Mouse (Mus musculus) fat pad, adult 2 months (tissue): Measurements from ENCODE around the gene Slc37a1.
"Not testable (repeated sequence)": the region's sequence is repeated elsewhere in the genome, so short reads cannot be mapped to it uniquely, and the experiment has no call there.

Experiments
- DNase-seq: peaks from one replicate; pipeline ENCODE4 v3.0.0-alpha.2; 2011; ENCODE audit warnings: low read depth, low spot score; ENCODE audit errors: extremely low read depth

The Slc37a1 gene

DNA sequence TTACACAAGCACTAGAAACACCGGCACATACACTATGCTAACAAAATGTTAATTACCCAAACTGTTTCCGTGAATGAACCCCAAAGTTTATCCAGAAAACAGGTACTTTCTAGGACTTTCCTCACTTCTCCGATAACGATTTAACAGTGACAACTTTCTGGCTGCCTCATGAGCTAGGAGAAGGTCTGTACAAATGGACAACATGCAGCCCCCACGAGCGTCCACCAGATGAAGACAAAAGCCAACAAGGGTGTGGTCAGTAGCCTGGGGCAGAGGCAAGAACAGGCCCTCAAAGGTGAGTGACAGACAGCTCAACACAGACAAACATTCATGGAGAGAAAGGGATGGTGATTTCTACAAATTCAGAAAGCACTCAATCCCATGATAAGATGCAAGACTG is 19.0 kb upstream of the Slc37a1 start:
- DNase-seq, result no peak

GRCm38 (mm10) chr17:31268016-31268415 is 18.6 kb upstream of the Slc37a1 start:
- no peak for DNase-seq

GRCm38 (mm10) chr17:31269761-31270160 is 16.8 kb upstream of the Slc37a1 start:
- no peak for DNase-seq

DNA sequence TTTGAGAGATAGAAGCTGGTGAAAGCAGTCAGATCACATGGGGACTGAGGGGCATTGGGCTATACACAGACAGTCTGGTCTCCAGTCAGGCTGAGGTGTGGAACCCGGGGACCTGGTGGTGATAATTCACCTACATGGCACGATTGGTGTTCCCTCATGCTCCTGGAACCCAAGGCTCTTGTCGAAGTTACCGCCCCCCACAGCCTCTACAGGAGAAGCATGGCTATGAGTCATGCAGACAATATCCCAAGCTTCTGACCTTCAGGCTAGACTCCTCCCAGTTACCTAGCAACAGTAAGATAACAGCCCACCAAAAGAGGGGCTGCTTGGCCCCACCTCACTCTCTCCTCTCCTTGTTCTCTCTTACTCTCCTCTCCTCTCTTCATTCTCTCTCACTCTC is 16.3 kb upstream of the Slc37a1 start:
- no peak for DNase-seq

DNA sequence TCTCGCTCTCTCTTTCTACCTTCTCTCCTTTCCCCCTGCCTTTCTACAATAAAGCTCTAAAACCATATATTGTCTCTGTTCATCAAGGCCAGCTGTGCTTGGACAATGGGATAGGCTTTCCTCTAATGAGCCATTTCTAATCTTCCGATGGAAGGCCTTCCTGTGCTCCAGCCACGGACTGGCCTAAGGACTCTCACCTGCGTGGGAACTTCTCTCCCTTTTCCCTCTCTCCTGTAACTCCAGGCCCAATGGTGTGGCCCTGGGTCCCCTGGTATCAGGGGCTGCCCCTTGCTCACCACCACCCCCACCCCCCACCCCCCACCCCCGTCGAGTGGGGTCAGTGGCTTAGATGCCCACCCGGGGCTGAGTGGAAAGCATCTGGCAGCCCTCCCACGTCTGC is 15.9 kb upstream of the Slc37a1 start:
- DNase-seq, result not testable (repeated sequence)

GRCm38 (mm10) chr17:31271136-31271851 is 15.3 kb upstream of the Slc37a1 start:
- no peak for DNase-seq

DNA sequence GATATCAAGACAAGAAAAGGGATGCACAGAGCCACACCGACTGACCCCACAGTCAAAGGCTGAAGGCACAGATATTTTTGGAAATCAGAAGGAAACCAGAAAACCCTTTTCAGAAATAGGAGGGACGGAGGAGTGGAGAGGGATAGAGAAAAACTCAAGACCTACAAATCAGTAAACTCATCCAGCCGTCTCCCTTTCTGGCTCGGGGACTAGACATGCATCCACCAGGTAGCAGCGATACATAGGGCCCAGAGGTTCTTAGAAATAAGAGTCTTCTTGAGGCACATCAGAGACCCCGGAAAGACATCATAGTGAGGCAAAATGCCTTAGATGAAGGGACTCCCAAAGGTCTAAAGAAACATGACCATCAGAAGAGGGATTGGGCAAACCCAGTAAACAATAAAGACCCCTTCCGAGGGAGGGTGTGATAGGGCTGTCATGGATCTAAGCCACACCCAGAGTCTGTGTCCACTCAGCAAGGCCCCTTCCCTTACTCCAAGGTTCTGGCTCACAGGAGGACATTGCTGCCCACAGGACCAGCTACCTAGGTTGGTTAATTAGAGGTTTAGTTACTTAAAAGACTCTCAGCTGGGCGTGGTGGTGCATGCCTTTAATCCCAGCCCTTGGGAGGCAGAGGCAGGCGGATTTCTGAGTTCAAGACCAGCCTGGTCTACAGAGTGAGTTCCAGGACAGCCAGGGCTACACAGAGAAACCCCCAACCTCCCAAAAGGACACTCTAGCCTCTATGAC is 14.0 kb upstream of the Slc37a1 start:
- no peak for DNase-seq

DNA sequence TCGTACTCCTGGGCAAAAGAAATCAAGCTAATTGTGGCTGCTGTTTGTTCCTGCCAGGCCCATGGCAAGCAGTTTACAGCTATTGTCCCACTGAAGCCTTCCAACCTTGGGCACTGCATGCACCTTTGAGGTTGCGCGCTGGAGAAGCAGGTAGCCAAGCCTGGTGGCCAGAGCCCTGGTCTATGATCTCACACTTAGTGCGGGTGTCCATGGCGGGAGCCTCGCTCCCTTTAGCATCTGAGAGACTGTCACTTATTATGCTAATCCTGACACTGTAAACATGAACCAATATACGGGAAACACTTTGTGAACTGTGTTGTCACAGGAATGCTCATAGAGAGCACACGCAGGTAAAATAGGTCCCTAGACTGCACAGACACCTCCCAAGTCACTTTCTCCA is 13.0 kb upstream of the Slc37a1 start:
- DNase-seq, result no peak

GRCm38 (mm10) chr17:31275181-31275580 is 11.4 kb upstream of the Slc37a1 start:
- no peak for DNase-seq

DNA sequence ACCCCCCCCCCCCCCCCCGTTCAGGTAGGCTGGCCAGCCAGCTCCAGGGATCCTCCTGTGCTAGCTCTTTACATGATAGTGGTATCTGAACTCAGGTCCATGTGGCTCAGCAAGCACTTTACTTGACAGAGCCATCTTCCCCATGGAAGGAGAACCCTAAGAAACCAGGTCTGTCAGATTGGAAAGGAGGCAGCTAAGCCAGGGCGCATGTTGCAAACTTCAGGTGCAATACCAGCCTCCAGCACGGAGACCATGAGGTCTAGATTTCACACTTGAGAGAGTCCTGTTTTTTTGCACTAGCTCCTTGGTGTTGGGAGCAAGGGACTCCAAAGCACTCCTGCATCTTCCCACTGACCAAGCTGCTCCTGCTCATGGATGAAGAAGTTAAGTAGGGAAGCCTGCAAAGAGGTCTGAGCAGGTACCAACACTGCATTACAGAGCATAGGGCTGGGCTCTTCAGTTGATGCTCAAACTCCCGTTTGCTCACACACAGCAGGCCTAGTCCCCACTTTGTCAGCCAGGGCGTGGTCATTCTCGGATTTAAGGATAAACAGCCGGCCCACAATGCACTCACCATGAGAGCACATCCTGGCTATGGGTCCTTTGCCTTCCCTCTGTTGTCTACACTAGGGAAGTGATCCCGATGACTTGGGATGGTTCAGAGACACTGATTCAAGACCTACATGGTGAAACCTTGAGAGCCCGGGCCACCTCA is 10.2 kb upstream of the Slc37a1 start:
- DNase-seq, result no peak

GRCm38 (mm10) chr17:31276922-31277918 is 9.4 kb upstream of the Slc37a1 start, which contains the start of gene Rsph1:
TSS of gene Rsph1 (minus strand) at chr17:31277383.
- no peak for DNase-seq

- DNase-seq, result no peak
Observed at GRCm38 (mm10) chr17:31277931-31278330, 8.7 kb upstream of the Slc37a1 start.

DNA sequence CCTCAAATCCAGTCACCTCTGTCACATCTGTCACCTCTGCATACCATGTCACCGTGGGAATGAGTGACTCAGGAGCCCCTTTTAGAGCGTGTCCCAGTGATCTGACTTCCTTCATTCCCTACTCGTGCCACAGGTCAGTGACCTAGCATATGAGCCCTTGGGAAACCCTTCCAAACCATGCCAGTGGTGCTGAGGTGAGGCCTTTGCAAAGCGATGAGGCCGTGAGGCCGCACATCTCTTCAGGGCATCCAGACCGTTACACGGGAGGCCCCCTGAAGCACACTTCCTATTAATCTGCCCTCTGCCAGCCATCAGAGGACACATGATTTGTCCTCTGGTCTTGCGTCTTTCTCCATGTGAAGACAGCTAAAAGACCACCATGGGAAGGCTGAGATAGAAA is 7.1 kb upstream of the Slc37a1 start:
- DNase-seq, result no peak

DNA sequence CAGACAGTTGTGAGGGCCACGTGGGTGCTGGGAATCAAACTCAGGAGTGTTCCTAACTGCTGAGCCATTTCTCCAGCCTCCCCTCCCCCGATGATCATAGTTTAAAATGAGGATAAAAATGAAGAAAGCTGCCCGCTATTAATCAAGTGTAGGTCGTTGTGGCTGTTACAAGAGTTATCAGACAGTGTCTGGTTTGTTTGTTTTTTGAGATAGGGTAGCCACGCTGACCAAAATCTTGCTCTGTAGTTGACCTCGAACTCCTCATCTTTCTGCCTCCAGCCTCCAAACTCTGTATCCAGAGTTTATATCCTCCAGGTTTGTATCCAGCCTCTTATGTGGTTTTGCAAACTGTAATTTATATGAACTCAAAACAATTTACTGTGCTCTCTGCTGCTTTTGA is 6.3 kb upstream of the Slc37a1 start:
- no peak for DNase-seq

GRCm38 (mm10) chr17:31281830-31282686 is 4.5 kb upstream of the Slc37a1 start:
- no peak for DNase-seq

DNA sequence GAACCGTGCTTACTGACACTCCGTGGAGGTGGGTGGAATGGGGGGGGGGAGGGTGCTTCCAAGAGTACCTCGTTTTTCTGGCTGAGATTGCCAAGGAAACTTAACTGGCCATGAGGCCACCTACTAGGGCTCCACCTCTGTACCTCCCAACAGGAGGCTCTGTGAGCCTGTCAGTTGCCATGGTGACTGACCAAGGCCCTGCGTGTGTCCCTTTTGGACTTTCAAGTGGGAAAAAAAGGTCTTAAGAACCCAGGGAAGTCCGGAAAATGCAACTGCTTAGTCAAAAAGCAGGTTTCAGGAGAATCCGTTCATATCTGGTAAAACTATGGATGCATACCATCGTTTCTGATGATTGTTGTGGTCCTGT is 3.9 kb upstream of the Slc37a1 start:
- DNase-seq, result no peak

DNA sequence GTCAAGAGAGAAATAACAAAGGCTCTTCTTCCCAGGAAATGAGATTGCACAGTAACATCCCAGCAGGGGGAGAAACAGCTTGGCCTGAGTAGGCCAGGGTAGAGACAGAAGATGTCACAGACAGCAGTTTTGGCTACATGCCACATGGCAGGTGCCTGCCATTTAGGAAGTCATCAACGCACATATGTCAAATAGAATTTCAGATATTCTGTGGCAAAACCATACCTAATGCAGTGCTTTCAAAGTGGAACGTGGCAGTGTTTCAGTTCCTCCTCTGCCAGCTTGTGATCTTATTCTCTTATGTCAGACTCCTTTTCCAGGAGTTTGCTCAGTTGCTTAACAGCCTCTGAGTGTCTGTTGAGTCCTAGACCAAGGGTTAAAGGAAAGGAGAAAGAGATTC is 725 bp upstream of the Slc37a1 start:
- DNase-seq, result no peak

DNA sequence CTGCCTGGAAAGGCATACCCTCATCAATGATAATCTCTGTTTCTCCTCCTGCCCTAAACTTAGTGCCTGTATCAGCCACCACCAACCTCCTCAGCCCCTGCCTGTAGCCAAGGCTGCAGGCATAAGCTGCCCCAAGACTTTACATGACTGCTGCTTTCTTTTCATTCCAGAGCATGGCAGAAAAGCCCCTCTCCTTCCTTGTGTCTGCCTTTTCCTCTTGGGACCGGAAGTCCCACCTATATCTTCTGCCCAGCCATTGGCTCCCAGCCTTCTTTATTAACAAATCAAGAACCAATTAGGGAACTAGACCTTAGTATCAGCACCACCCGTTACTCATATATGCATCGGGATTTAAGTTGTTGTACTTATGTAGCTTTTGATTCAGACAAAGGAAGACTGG is 624 bp downstream of the Slc37a1 start:
- no peak for DNase-seq

GRCm38 (mm10) chr17:31288999-31289726 is 2.6 kb downstream of the Slc37a1 start:
- DNase-seq, result no peak
